Mouse (Mus musculus): Measurements from ENCODE around the gene Rac3.

DNA sequence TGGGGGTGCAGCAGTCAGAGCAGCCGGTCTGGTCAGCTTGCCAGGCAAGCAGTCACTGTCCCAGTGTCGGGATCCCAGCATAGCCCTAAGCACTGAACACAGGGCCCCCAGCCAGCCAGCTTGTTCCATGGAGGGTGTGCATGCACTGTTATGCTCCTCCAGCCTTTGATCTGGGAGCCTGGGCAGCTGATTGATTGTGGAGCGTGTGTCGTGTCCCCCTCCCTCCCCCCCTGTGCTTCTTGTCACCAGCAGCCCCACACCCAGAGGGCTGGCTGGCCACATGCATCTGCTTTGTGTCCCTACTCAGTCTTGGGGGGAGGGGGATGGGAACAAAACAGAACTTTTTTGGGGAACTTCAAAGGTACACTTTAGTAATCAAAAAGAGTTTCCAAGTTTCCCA lies 26.1 kb upstream of the Rac3 start:
- TF ChIP-seq CTCF (IDR thresholded peaks at IDR 0.05; ENCODE audit: low read depth, low read length) (no peak), POLR2A (IDR thresholded peaks at IDR 0.05; ENCODE audit: borderline replicate concordance, low read depth, low read length) (no peak)
